Mouse (Mus musculus) retina, postnatal 1 day (tissue): Measurements from ENCODE around the gene Rad51b.

ENCODE experiments used
- DNase-seq: peaks from one replicate; pipeline ENCODE4 v3.0.0-alpha.2; 2012

Gene Rad51b

DNA sequence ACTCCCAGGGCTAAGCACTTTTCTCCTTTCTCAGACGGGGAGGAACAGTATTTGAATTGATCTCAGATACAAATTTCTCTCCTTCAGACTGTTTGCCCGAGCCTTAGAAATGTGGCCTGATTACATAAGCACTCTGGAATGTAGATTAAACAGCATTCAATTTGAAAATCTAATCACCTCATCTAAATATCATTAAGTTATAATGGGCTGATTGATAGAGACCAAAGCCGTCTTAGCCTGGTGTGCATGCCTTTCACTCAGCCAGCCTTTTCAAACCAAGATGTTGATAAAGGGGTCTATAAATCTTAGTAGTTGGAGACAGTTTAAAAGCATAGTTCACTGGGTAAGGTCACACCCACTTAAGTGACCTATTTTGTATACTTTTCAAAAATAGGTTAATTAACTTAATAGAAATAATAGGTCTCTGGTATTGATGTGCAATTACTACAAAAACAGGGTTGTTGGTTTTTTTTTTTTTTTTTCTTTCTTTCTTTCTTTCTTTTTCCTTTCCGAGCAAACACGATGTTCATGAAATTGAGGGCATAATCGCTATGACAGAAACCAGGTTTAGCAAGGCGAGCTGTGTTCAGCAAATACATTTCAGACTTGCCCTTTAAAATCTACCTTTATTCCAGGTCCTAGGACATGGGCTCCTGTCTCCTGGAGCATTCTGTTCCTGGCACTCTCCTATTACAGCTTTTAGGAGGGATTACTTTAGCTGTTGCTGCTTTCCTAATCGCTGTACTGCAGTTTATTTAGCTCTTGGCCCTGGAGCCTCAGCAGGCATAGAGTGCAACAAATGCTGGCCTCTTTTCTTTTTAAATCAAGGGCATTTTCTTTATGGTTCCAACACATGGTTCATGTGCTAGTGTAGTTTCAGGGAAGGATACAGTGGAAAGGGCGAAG, 238.7 kb downstream of the Rad51b start:
- DNase-seq: peak; percentile 60

GRCm38 (mm10) chr12:79540176-79540575, 243.1 kb downstream of the Rad51b start:
- no peak for DNase-seq

DNA sequence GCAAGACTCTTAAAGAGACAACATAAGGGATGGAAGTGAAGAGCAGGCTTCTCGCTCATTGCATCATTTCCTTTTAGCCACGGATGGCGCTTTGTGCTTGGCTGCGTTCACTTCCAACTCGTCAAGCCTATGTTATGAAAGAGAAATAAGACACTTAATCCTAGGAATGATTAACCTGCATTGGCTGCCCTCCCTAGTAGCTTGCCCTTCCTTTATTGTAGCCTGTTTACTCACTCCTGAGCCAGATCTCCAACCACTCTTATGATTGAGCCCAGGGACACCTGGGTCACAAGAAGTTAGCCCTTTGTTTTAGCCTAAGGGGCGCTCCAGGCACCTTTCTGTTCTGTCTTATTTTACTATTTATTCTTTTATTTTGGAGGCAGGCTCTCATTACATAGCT, 244.5 kb downstream of the Rad51b start:
- DNase-seq: no peak

DNA sequence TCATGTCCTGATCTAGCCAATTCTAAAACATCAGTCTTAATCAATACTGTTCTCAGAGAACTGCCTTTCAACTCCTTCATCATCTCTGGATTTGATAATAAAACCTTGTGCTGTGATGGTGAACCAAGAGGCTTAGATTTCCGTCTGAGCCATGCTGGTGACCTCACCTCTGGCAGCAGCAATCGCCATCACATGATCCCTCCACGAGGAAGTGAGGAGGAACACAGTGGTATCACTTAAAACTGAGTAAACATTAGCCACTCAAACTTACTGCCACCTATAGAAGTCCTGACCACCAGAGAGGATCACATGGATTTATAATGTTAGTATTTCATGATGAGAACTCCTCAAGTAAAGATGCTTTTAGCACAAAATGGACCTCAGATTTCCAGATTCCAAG, 248.0 kb downstream of the Rad51b start:
- DNase-seq: no peak

DNA sequence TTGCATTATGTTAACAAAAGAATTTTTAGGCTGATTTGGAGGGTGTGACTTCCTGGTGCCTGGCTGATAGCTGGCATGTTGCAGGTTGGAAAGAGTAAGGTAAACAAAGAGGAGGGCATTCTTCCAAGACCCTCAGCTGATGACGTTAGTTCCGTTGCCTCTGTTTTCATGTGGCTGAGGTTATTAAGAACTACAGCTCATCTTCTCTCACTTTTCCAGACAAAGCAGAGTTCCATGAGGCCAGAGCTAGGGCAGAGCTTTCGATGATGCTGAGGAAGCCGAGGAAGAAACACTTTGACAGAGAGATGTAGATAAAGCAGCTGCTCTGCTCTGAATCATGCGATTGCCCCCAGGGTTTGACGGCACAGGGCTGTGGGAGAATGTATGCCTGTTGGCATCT, 250.5 kb downstream of the Rad51b start:
- DNase-seq: peak; percentile 44

GRCm38 (mm10) chr12:79548607-79549330, 251.7 kb downstream of the Rad51b start:
- no peak for DNase-seq

- DNase-seq: no peak
These were observed 253.1 kb downstream of the Rad51b start for GRCm38 (mm10) chr12:79550049-79550682.

DNA sequence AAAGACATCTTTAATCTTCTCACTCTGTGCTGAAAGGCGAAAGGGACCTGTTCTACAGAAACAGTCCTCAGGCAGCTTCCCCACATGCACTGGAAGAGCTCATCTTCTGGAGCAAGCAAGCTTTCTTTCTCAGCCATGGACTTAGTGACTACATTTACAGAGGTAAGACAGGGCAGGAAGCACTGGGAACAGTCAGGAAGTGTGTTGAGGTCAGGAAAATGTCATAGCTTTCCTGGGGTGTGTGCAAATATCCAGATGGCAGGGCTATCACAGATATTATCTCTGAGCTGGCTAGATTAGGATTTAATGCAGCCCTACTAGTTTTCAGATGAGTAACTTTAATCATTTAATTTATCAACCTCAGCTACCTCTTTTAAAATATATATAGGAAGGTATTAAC, 254.2 kb downstream of the Rad51b start:
- DNase-seq: no peak

DNA sequence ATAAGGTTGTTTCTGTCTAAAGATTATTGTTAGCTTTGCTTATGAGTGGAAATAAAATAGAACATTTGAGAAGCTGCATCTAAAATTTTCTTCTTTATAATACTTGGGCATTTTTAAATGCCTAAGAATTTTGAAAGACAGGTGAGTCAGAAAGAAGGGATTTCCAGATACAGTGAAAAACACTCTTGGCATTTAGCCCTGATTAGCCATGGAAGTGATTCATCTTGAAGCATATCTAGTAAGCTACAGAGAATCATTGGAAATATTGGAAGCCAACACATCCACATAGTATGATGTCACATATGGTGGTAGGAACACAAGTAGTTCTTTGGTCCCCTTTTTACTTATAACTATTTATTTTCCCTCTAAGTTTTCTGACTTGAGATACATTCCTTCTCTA, 256.0 kb downstream of the Rad51b start:
- DNase-seq: no peak

GRCm38 (mm10) chr12:79557904-79558303, 260.8 kb downstream of the Rad51b start:
- no peak for DNase-seq

- no peak for DNase-seq
These were observed 261.6 kb downstream of the Rad51b start for GRCm38 (mm10) chr12:79558711-79559110.

DNA sequence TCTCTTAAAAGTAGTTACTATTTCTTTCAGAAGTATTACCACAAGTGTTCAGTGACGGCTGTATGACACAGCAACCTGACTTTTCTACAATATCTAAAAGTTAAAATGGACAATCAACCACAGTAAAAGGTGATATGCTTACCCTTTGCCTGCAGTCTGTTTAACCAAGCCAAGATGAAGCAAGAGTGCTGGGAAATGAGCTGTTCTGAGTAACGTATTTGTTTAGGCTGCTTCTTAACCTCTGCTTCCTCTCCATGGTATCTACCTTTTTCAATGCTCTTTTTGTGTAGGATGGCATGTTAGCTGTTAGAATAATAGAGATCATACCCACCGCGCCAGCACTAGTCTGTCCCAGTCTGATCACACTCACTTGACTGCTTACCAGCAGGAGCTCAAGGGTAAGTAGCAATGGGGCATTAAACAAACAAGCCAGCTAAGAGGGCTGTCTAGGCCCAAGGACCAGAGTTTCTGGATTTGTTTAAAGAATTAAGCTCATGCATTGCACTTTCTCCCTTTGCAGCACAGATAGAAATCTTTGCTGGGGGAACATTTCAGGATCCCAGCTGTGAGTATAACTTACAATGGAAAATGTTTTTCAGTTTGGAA, 262.4 kb downstream of the Rad51b start:
- no peak for DNase-seq

DNA sequence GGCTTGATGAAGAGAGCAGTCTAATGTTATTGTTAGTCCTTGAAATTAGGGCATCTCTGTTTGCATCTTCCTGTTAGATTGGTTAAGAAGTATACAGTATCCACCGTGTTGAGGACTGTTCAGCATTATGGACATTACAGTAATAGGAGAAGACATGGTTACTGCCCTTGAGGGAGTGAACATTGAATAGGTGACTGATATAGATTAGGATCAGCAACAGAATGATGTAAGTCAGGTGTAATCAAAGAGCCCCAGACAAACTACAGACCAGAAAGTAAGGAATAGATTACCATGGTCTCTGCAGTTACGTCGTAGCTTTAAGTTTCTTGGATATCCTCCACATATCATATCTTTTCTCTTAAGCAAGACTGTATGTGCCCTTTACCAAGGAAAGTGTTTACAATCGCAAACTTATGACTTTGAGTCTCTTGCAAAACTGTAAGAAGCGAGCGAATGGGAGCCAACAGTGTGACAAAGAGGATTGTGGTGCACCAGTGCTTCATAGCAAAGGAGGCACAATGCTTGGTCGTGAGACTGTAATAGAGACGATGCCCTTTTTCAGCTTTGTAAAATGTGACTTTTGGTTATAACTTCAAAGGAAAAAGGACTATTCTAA, 263.1 kb downstream of the Rad51b start:
- DNase-seq: no peak

DNA sequence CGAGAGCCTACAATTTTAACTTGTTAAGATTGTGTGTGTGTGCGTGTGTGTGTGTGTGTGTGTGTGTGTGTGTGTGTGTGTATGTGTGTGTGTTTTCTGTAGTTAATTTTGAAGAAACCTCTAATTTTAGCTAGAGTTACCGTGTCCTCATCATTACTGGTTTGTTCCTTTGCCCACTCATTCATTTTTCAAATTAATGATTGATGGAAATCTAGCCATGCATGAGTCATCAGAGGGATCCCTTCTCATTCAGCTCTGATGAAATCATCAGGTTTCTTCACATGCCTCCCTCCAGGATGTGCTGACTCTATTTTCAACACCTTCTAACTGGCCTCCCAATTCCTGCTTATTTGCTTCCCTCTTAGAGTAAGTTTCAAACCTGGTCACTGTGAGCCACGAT, 263.8 kb downstream of the Rad51b start:
- DNase-seq: no peak

DNA sequence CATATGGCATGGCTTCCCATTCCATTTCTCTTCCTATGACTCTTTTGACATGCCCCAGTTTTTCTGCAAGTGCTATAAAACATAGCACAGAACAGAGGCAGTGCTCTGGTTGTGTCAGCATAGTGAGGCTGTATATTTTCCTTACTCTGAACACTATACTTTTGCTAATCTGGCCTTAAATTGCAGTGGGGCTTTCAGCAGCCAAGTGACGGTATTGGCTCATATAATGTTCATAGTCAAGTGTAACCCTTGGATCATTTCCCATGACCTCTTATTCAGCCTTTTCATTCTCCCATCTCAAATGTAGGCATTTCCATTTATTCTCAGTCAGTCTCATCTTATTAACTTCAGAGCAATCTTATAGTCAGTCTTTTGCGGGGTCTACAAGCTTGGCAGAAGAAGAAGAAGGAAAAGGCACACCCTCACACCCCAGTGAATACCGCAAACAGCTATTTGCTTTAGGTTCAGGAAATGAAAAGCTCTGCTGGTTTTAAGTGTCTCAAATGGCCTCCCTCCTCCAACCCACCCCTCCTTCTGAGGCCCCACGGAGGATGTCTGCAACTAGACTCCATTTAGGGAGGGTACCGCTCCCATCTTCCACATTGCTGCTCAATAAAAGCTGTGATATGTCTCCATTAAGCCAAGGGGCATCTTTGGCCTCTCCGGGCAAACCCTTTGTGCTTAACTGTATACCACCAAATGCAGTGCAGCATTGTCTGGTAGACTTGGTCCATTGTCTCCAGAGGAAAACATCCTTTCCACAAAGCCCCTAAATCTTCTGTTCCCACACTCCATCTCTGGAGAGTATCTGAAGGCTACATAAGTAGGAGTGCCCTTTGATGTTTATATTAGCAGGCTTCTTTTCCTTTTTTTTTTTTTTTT, 277.3 kb downstream of the Rad51b start:
- peak; percentile 64 for DNase-seq

- DNase-seq: peak; percentile 60
These were observed 278.0 kb downstream of the Rad51b start for GRCm38 (mm10) chr12:79575041-79575541.

GRCm38 (mm10) chr12:79577525-79577924, 280.4 kb downstream of the Rad51b start:
- no peak for DNase-seq

- DNase-seq: no peak
These were observed 282.0 kb downstream of the Rad51b start for GRCm38 (mm10) chr12:79579018-79579585.

- DNase-seq: no peak
These were observed 282.8 kb downstream of the Rad51b start for GRCm38 (mm10) chr12:79579837-79580236.

- no peak for DNase-seq
These were observed 287.6 kb downstream of the Rad51b start for GRCm38 (mm10) chr12:79584556-79585307.
